Mouse (Mus musculus): ENCODE data around the gene Vps13d. TPM values are rescaled to one million over a fixed set of nuclear protein-coding genes. Genes with fewer than 3 reads are reported as not detected.

Vps13d gene
- total and polyA plus RNA-seq, 3 experiments: 9.4 to 9.8 (median 9.7) TPM

DNA sequence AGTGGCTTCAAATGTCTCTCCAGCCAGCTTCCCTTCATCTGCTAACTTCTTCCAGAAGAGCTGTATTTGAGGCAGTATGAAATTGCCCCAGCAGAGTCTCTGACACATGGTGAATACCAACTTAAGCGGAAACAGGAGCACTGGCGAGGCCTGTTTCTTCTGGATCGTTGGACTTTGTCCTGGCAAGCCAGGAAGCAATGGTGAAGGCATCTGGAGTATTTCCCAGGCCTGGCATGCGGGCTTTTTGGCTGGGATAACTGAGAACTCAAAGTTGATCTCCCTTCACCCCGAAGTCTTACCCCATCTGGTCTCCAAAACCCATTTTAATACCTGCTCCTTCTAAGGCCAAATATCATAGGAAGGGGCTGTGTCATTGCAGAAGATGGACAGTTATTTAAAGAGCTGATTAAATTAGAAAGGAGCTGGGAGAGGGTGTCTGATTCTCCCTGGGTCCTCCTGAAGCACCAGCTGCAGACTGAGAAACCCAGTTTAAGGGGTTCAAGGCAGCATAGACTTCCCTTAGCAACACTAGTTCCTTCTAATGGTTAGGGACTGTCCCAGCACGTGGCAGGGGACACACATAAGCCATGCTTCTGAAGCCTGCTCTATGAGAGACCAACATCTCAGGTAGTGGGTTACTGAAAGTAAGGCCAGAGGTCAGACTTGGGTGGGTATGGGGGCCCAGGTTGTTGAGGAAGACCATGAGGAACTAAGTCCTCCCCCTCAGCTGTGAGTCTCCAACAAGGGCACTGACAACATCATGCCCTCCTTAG is 221.7 kb downstream of the Vps13d start:
- Histone ChIP-seq H3K4me3 (replicated peaks in 1 of 3; ENCODE audit: low read depth in 2 of 3, low read length in 2 of 3, poor library complexity in 1 of 3) (no peak overlapping the region), H3K9me3 (replicated peaks; ENCODE audit: low read length) (no peaks in the 10 kb centered on the region), H3K27ac (ENCODE audit: insufficient read depth, low read depth) (no peak overlapping the region), H3K27me3 (replicated peaks) (no peaks in the 10 kb centered on the region), H3K4me1 (ENCODE audit: control insufficient read depth in 1 of 2, insufficient read depth in 2 of 2) (peaks cover 31 to 70% of the 10 kb centered on the region in 2 experiments), H3K9ac (ENCODE audit: insufficient read depth, low read depth) (no peak overlapping the region), H3K36me3 (replicated peaks in 1 of 2; ENCODE audit: control insufficient read depth in 1 of 2, insufficient read depth in 1 of 2, low read length in 1 of 2) (peaks cover 0 to 26% of the 10 kb centered on the region in 2 experiments), H3K4me2 (ENCODE audit: insufficient read depth, low read depth, poor library complexity, severe bottlenecking) (no peak overlapping the region), H3K79me2 (replicated peaks; ENCODE audit: control insufficient read depth, extremely low read depth, insufficient read depth, poor library complexity, severe bottlenecking) (no peaks in the 10 kb centered on the region)
- TF ChIP-seq SIN3A (IDR thresholded peaks at IDR 0.05; ENCODE audit: low read length) (no peak), MAX (IDR thresholded peaks at IDR 0.05; ENCODE audit: low read length) (peak; percentile 95), EP300 (IDR thresholded peaks at IDR 0.05; ENCODE audit: low read length) (peak; percentile 23; the same call in 1 of the 2 replicates), KAT2A (IDR thresholded peaks at IDR 0.05; ENCODE audit: insufficient replicate concordance, low read length) (no peak), BHLHE40 (IDR thresholded peaks at IDR 0.05; ENCODE audit: low read depth, low read length) (peak; percentile 91), MXI1 (IDR thresholded peaks at IDR 0.05; ENCODE audit: low read depth, low read length) (peak; percentile 60; the same call in 1 of the 2 replicates), NRF1 (IDR thresholded peaks at IDR 0.05; ENCODE audit: low read depth, low read length) (0 out of 2 replicates have a peak, but pooled peaks have one; percentile 7), CHD1 (IDR thresholded peaks at IDR 0.05; ENCODE audit: low read depth, low read length) (no peak), ZKSCAN1 (IDR thresholded peaks at IDR 0.05; ENCODE audit: borderline replicate concordance, low read depth, low read length) (no peak), USF1 (IDR thresholded peaks at IDR 0.05; ENCODE audit: low read depth, low read length) (peak; percentile 28), TCF12 (IDR thresholded peaks at IDR 0.05; ENCODE audit: low read depth, low read length) (peak; percentile 32; the same call in 1 of the 2 replicates), MAFK (IDR thresholded peaks at IDR 0.05; ENCODE audit: insufficient replicate concordance, low read length) (no peak), E2F4 (IDR thresholded peaks at IDR 0.05; ENCODE audit: insufficient replicate concordance, low read depth, low read length) (no peak), CTCF (conservative IDR thresholded peaks at IDR 0.05 in 1 of 2, IDR thresholded peaks at IDR 0.05 in 1 of 2; ENCODE audit: low read depth in 2 of 2, low read length in 2 of 2) (no peak), MYC (IDR thresholded peaks at IDR 0.05; ENCODE audit: low read depth, low read length) (peak; percentile 98), UBTF (IDR thresholded peaks at IDR 0.05; ENCODE audit: low read depth, low read length) (no peak), ZC3H11A (IDR thresholded peaks at IDR 0.05; ENCODE audit: low read depth, low read length) (no peak), ETS1 (conservative IDR thresholded peaks at IDR 0.05; ENCODE audit: low read depth, low read length) (peak; percentile 28; the same call in 1 of the 2 replicates), TBP (conservative IDR thresholded peaks at IDR 0.05; ENCODE audit: low read depth, low read length) (no peak), PAX5 (IDR thresholded peaks at IDR 0.05; ENCODE audit: low read length) (no peak)
- DNase-seq (ENCODE audit: extremely low read depth): peak; percentile 61
- in situ Hi-C loops (cut with MboI; ENCODE audit: low pct_ligation_motif_present, low pct_unique_long_range_greater_than_20kb, low sequenced_read_pairs) (no loop called here), dilution Hi-C loops (cut with MboI; ENCODE audit: extremely low pct_ligation_motif_present, extremely low pct_unique_long_range_greater_than_20kb, low sequenced_read_pairs) (no loop called here)

GRCm38 (mm10) chr4:144971048-144971447 is 223.8 kb downstream of the Vps13d start:
- dilution Hi-C loops (cut with MboI; ENCODE audit: extremely low pct_ligation_motif_present, extremely low pct_unique_long_range_greater_than_20kb, low sequenced_read_pairs) (no loop called here), in situ Hi-C loops (cut with MboI; ENCODE audit: low pct_ligation_motif_present, low pct_unique_long_range_greater_than_20kb, low sequenced_read_pairs) (no loop called here)
- H3K79me2 ChIP-seq (replicated peaks; ENCODE audit: control insufficient read depth, extremely low read depth, insufficient read depth, poor library complexity, severe bottlenecking): no peaks in the 10 kb centered on the region
- no peak overlapping the region for H3K4me3 ChIP-seq (replicated peaks in 1 of 3; ENCODE audit: low read depth in 2 of 3, low read length in 2 of 3, poor library complexity in 1 of 3)
- no peak overlapping the region for H3K4me2 ChIP-seq (ENCODE audit: insufficient read depth, low read depth, poor library complexity, severe bottlenecking)
- H3K27ac ChIP-seq (ENCODE audit: insufficient read depth, low read depth): no peak overlapping the region
- TF ChIP-seq MXI1 (IDR thresholded peaks at IDR 0.05; ENCODE audit: low read depth, low read length) (no peak), IRF4 (IDR thresholded peaks at IDR 0.05; ENCODE audit: low read depth, low read length) (no peak), PAX5 (IDR thresholded peaks at IDR 0.05; ENCODE audit: low read length) (no peak), BHLHE40 (IDR thresholded peaks at IDR 0.05; ENCODE audit: low read depth, low read length) (no peak), MAX (IDR thresholded peaks at IDR 0.05; ENCODE audit: low read length) (no peak), MYC (IDR thresholded peaks at IDR 0.05; ENCODE audit: low read depth, low read length) (no peak), MAFK (IDR thresholded peaks at IDR 0.05; ENCODE audit: insufficient replicate concordance, low read length) (no peak), NRF1 (IDR thresholded peaks at IDR 0.05; ENCODE audit: low read depth, low read length) (no peak), ZC3H11A (IDR thresholded peaks at IDR 0.05; ENCODE audit: low read depth, low read length) (no peak), JUND (conservative IDR thresholded peaks at IDR 0.05; ENCODE audit: low read depth, low read length) (no peak), GABPA (IDR thresholded peaks at IDR 0.05; ENCODE audit: insufficient replicate concordance, low read depth, low read length) (no peak), JUN (IDR thresholded peaks at IDR 0.05; ENCODE audit: insufficient read depth, low read depth, low read length) (no peak), ETS1 (conservative IDR thresholded peaks at IDR 0.05; ENCODE audit: low read depth, low read length) (no peak), KAT2A (IDR thresholded peaks at IDR 0.05; ENCODE audit: insufficient replicate concordance, low read length) (no peak), NELFE (IDR thresholded peaks at IDR 0.05; ENCODE audit: low read depth, low read length) (no peak)
- H3K9ac ChIP-seq (ENCODE audit: insufficient read depth, low read depth): no peak overlapping the region
- peaks cover 0 to 15% of the 10 kb centered on the region in 2 experiments for H3K36me3 ChIP-seq (replicated peaks in 1 of 2; ENCODE audit: control insufficient read depth in 1 of 2, insufficient read depth in 1 of 2, low read length in 1 of 2)
- H3K4me1 ChIP-seq (ENCODE audit: control insufficient read depth in 1 of 2, insufficient read depth in 2 of 2): peaks cover 26 to 56% of the 10 kb centered on the region in 2 experiments
- H3K9me3 ChIP-seq (replicated peaks; ENCODE audit: low read length): no peaks in the 10 kb centered on the region
- H3K27me3 ChIP-seq (replicated peaks): no peaks in the 10 kb centered on the region
- DNase-seq (ENCODE audit: extremely low read depth): no peak

All from CH12.LX (cell line).